Mouse (Mus musculus): ENCODE measurements around the gene Mapkapk5.

DNA sequence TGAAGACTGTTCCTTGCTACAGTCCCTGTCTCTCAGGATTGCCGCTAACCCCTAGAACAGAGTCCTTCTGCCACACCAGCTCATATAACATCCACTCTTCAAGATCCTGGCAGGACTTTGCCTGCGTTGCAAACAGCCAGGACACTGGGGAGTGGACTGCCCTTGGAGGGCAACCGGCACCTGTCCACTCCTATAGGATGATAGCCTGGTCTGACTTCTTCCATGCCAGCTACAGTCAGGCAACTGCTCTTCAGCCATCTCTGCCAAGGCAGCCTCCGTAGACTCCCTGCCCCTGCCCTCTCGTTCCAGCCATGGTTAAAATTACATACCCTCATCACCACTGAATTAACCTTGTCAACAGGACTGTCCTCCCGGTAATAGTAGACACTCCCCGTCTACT, 3.5 kb upstream of the Mapkapk5 start:
- TF ChIP-seq CTCF (IDR thresholded peaks at IDR 0.05; ENCODE audit: borderline replicate concordance, extremely low read depth, insufficient read depth, insufficient read length) (no peak), POLR2A (IDR thresholded peaks at IDR 0.05; ENCODE audit: borderline replicate concordance, extremely low read depth, insufficient read depth, insufficient read length, poor library complexity, severe bottlenecking) (no peak)

Measured in brain, embryonic 14.5 days (tissue).